Mouse (Mus musculus): Measurements from ENCODE around the gene Polr2a. TPM values are rescaled to one million over a fixed set of nuclear protein-coding genes. Genes with fewer than 3 reads are reported as not detected.

Gene Polr2a
- polyA plus RNA-seq (2016; fragmentation: Nextera tagmentation; extraction: Ambion mirVana), result 27.9 and 32.7 TPM in 2 replicates

DNA sequence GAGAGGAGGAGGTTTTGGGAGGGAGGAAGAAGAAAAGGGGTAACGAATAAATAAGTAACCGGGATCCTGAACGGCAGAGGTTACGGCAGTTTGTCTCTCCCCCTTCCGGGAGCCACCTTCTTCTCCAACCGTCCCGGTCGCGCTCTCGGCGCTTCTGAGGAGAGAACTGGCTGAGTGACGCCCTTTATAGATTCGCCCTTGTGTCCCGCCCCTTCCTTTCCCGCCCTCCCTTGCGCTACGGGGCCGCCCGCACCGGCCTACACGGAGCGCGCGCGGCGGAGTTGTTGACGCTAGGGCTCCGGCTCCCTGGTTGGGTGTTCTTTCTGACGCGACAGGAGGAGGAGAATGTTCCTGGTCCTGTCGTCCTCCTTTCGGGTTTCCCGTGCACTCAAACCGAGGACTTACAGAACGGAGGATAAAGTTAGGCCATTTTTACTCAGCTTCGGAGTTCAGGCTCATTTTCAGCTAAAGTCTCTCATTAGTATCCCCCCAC, at the start of gene Polr2a:
Gene Polr2a, minus strand, starts transcription at position 160 of the 493 bp plus-strand sequence.
- H3K27ac ChIP-seq, result peak within 1 kb of the TSS; percentile 98
- peak within 1 kb of the TSS; percentile 69 for H3K4me3 ChIP-seq
- H3K36me3 ChIP-seq, result no peaks in the 10 kb centered on the region
- H3K4me2 ChIP-seq (replicated peaks), result peak within 1 kb of the TSS; percentile 75
- peaks cover 39% of the 10 kb centered on the region for H3K4me1 ChIP-seq
- H3K9ac ChIP-seq, result peak within 1 kb of the TSS; percentile 76
- peak; percentile 93 for ATAC-seq (ENCODE audit: insufficient number of reproducible peaks, insufficient read depth, low FRiP score, low TSS enrichment)
- no peaks in the 10 kb centered on the region for H3K27me3 ChIP-seq
- no peaks in the 10 kb centered on the region for H3K9me3 ChIP-seq
- 0% methylated on average over 36 of the region's 36 CpGs for WGBS

DNA sequence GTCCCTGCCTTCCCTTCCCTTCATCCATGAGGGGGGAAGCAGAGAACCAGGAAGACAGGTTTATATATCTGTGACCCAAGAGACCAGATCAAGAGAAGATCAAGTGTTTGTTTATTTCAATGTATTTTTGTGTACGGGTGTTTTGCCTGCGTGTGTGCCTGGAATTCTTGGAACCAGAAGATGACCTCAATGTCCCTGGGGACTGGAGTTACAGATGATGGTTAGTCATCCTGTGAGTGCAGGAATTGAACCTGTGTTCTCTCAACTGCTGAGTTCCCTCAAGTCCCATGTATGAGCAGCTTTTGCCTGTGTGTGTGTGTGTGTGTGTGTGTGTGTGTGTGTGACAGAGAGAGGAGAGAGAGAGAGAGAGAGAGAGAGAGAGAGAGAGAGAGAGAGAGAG, 49.2 kb upstream of the Polr2a start:
- Histone ChIP-seq H3K4me1 (peaks cover 24% of the 10 kb centered on the region), H3K27me3 (peaks cover 40% of the 10 kb centered on the region), H3K27ac (no peak overlapping the region), H3K4me2 (replicated peaks) (no peak overlapping the region), H3K36me3 (no peaks in the 10 kb centered on the region), H3K9ac (no peak overlapping the region), H3K9me3 (no peaks in the 10 kb centered on the region), H3K4me3 (no peak overlapping the region)
- 75% methylated on average over 2 of the region's 2 CpGs for WGBS
- ATAC-seq (ENCODE audit: insufficient number of reproducible peaks, insufficient read depth, low FRiP score, low TSS enrichment), result no peak

DNA sequence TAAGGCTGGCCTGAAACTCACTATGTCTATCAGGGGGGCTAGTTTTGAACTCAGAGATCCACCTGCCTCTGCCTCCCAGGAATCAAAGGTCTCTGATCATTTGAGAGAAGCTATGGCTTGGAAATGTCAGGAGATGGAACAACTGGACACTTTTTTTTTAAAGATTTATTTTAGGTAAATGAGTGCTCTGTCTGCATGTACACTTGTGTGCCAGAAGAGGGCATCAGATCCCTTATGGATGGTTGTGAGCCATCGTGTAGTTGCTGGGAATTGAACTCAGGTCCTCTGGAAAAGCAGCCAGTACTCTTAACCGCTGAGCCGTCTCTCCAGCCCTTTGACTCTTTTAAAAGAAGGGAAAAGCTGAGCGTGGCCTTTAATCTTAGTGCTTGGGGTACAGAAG, 47.9 kb upstream of the Polr2a start:
- Histone ChIP-seq H3K27ac (no peak overlapping the region), H3K4me3 (no peak overlapping the region), H3K4me2 (replicated peaks) (no peak overlapping the region), H3K9ac (no peak overlapping the region), H3K27me3 (peaks cover 52% of the 10 kb centered on the region), H3K4me1 (peaks cover 33% of the 10 kb centered on the region), H3K9me3 (no peaks in the 10 kb centered on the region), H3K36me3 (no peaks in the 10 kb centered on the region)
- WGBS, result 80% methylated on average over 4 of the region's 4 CpGs
- no peak for ATAC-seq (ENCODE audit: insufficient number of reproducible peaks, insufficient read depth, low FRiP score, low TSS enrichment)

DNA sequence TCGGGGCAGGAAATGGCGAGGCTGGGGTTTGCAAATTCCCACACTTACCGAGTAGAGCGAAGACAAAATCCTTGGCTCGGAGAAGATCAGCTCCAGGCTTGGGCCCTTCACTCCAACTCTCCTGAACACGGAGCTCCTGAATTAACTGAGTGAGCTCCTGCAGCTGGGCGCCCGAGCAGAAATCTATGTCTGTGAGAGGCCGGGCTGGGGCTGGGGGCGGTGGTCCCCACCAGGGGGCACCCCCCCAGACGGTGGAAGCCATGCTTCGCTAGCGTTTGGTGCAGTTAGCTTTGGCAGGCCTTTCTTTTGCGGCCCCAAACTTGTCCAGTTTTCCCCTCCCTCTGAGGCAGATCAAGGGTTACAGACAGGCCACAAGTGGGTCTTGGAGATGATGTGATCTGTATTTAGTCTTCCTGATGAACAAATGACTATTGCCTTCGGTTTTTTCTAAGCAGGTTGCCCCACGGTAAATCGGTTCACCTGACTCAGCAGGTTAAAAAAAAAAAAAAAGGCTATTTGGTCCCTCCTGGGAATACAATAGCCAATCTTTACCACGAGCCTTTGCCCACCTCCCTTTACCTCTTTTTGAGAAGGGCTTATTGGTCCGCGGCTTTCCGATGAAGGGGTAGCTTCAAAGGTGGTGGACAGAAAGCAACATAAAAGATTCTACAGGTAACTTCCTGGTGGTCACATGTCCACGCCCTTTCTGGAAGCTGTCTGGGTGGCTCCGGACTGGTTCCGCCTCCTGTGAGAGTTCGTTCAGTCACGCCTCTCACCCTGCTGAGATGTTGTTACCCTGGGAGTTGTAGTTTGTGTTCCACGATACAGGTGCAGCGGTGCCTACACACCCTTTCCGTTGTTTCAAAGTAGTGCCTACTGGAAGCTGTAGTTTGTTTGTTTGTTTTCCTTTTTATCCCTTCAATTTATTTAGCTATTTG, 46.8 kb upstream of the Polr2a start, which contains the start of gene Tmem102:
Gene Tmem102, minus strand, starts transcription at position 653 of the 938 bp plus-strand sequence.
- Histone ChIP-seq H3K27me3 (peaks cover 56% of the 10 kb centered on the region), H3K4me3 (peak within 1 kb of the TSS; percentile 42; the same call in 1 of the 2 replicates), H3K4me1 (peaks cover 40% of the 10 kb centered on the region), H3K4me2 (replicated peaks) (peak within 1 kb of the TSS; percentile 90), H3K27ac (no peak within 1 kb of the TSS), H3K9ac (peak within 1 kb of the TSS; percentile 41; the same call in 1 of the 2 replicates), H3K9me3 (no peaks in the 10 kb centered on the region), H3K36me3 (no peaks in the 10 kb centered on the region)
- 6% methylated on average over 29 of the region's 29 CpGs for WGBS
- no peak for ATAC-seq (ENCODE audit: insufficient number of reproducible peaks, insufficient read depth, low FRiP score, low TSS enrichment)

DNA sequence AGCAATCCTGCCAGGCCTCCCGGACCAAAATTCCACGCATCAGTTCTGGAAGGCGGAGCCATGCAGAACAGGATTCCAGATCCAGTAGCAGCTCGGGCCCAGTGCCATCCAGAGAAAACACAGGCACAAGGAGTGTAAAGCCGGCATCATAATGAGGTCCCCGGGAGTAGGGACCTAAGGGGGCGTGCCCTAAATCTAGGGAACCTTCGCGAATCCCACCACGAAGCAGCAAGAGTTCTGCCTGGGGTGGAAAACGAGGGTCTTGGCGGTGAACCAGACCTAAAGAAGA, 46.2 kb upstream of the Polr2a start:
- Histone ChIP-seq H3K27me3 (peaks cover 56% of the 10 kb centered on the region), H3K27ac (no peak overlapping the region), H3K4me3 (peak overlapping the region; percentile 42; the same call in 1 of the 2 replicates), H3K9ac (0 out of 2 replicates have a peak overlapping the region, but pooled peaks have one; percentile 41), H3K4me1 (peaks cover 47% of the 10 kb centered on the region), H3K4me2 (replicated peaks) (peak overlapping the region; percentile 90), H3K36me3 (no peaks in the 10 kb centered on the region), H3K9me3 (no peaks in the 10 kb centered on the region)
- no peak for ATAC-seq (ENCODE audit: insufficient number of reproducible peaks, insufficient read depth, low FRiP score, low TSS enrichment)
- WGBS, result 6% methylated on average over 12 of the region's 12 CpGs

DNA sequence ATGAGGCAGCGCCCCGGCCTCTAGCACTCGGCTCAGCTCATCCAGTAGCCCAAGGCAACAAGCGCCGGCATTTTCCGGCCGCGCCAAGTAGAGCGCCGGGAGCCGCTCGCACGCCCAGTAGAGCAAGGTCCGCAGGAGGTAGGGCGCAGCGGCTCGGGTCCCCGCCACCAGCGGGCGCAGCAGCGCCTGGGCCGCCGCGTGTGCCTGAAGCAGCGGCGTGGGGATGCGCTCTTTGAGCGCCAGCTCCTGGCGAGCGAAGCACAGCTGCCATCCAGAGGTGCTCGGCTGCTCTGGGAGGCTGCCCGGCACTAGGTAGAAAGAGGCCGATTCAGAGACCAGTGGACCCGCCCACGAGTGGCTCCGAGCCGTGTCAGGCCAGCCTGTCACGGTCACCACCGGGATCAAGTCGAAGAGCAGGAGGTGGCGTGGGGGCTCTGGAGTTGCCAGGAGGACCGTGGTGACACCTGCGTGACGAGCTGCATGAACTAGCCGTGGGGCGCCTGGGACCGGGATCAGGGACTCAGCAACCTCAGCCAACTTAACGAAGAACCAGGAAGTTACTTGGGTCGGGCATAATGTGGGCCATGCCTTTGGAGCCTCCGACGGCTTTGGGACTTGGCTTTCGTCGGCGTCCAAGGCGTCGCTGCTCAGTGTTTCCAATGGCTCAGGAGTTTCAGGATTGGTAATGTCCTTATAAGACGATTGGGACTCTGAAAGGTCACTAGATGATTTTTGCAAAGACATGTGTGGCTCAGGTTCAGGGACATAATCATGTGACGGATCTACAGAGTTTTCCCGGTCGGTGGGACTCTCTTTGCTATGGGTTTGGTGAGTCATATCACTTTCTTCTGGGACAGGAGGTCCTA, 45.6 kb upstream of the Polr2a start:
- Histone ChIP-seq H3K4me2 (replicated peaks) (peak overlapping the region; percentile 90), H3K9ac (peak overlapping the region; percentile 52), H3K27me3 (peaks cover 56% of the 10 kb centered on the region), H3K4me1 (peaks cover 50% of the 10 kb centered on the region), H3K4me3 (peak overlapping the region; percentile 42), H3K9me3 (no peaks in the 10 kb centered on the region), H3K36me3 (no peaks in the 10 kb centered on the region), H3K27ac (no peak overlapping the region)
- WGBS, result 1% methylated on average over 60 of the region's 60 CpGs
- peak; percentile 22; the same call in 1 of the 2 replicates for ATAC-seq (ENCODE audit: insufficient number of reproducible peaks, insufficient read depth, low FRiP score, low TSS enrichment)

DNA sequence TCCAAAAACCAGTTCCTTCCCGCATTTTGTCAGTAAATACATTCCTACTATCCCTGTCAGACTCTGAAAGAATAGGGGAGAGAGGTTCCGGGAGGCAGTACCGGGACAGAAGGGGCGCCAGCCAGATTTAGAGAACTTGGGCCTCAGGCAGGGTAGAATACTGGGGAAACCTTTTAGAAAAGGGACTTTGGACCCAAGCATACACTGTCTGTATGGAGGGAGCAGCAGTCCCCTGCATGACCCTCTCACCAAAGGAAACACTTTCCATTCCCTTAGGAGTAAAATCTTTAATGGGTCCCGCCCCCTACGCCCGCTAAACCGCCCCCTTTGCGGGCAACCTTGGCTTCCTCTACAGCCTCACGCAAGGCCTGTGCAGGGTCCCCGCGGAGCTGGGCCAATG, 44.9 kb upstream of the Polr2a start:
- H3K4me3 ChIP-seq, result peak overlapping the region; percentile 42
- under 1% methylated on average over 12 of the region's 12 CpGs for WGBS
- peaks cover 50% of the 10 kb centered on the region for H3K4me1 ChIP-seq
- no peaks in the 10 kb centered on the region for H3K9me3 ChIP-seq
- H3K36me3 ChIP-seq, result no peaks in the 10 kb centered on the region
- H3K9ac ChIP-seq, result peak overlapping the region; percentile 52
- H3K27ac ChIP-seq, result no peak overlapping the region
- no peak for ATAC-seq (ENCODE audit: insufficient number of reproducible peaks, insufficient read depth, low FRiP score, low TSS enrichment)
- H3K4me2 ChIP-seq (replicated peaks), result peak overlapping the region; percentile 90
- peaks cover 62% of the 10 kb centered on the region for H3K27me3 ChIP-seq

DNA sequence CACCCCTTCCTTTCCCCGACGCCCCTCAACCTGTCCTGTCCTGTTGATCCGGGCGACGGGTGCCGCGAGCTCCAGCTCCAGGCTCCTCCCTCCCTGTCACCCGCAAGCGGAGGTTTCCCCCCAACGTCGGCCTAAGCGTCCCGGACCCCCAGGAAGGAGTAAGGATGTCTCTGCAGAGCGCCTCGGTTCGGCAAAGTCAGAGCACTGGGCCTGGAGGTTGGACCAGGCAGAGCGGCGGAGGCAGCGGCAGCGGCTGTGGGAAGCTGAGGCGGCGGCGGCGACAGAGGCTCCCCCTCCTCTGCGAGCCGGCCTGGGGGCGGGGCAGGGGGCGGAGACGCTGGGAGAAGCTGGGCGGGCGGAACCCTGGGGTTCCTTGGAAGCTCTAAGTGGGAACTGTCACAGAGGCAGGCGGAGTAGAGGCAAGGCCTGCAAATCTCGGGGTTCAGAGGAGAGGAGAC, 44.2 kb upstream of the Polr2a start:
- Histone ChIP-seq H3K9me3 (no peaks in the 10 kb centered on the region), H3K4me3 (peak overlapping the region; percentile 57), H3K4me2 (replicated peaks) (peak overlapping the region; percentile 90), H3K36me3 (no peaks in the 10 kb centered on the region), H3K4me1 (peaks cover 50% of the 10 kb centered on the region), H3K9ac (peak overlapping the region; percentile 62), H3K27me3 (peaks cover 68% of the 10 kb centered on the region), H3K27ac (no peak overlapping the region)
- ATAC-seq (ENCODE audit: insufficient number of reproducible peaks, insufficient read depth, low FRiP score, low TSS enrichment), result no peak
- WGBS, result 1% methylated on average over 33 of the region's 33 CpGs

DNA sequence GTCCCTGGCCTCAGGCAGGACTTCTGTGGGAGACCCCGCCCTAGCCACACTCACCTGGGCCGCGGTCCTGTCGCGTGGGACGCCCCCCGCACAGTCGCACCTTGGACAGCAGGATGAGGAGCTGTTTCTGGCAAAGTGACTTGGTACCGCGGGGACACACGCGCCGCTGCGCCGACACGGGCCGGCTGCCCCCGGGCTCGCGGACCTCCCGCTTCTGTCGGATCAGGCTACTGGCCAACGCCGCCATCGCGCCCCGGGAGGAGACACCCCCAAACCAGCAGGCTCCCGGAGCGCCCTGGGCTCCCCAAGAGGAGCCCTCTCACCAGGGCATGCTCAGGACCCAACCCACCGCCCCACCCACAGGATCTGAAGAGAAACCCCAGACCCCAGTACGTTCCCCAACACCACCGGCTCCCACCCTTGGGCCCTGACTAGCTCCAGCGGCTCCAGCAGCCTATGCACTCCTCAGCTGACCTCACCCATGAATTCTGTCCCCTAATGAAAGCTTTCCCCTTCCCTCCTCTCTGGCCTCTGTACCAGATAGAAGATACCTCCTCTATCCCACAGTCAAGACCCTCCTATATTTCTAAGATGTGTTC, 43.0 kb upstream of the Polr2a start, which contains the start of gene Fgf11:
Gene Fgf11, minus strand, starts transcription at position 479 of the 599 bp plus-strand sequence.
- no peak for ATAC-seq (ENCODE audit: insufficient number of reproducible peaks, insufficient read depth, low FRiP score, low TSS enrichment)
- Histone ChIP-seq H3K9ac (peak within 1 kb of the TSS; percentile 68), H3K4me1 (peaks cover 50% of the 10 kb centered on the region), H3K9me3 (no peaks in the 10 kb centered on the region), H3K4me2 (replicated peaks) (peak within 1 kb of the TSS; percentile 90), H3K27me3 (peaks cover 78% of the 10 kb centered on the region), H3K4me3 (peak within 1 kb of the TSS; percentile 57), H3K27ac (peak within 1 kb of the TSS; percentile 83), H3K36me3 (no peaks in the 10 kb centered on the region)
- under 1% methylated on average over 33 of the region's 33 CpGs for WGBS

DNA sequence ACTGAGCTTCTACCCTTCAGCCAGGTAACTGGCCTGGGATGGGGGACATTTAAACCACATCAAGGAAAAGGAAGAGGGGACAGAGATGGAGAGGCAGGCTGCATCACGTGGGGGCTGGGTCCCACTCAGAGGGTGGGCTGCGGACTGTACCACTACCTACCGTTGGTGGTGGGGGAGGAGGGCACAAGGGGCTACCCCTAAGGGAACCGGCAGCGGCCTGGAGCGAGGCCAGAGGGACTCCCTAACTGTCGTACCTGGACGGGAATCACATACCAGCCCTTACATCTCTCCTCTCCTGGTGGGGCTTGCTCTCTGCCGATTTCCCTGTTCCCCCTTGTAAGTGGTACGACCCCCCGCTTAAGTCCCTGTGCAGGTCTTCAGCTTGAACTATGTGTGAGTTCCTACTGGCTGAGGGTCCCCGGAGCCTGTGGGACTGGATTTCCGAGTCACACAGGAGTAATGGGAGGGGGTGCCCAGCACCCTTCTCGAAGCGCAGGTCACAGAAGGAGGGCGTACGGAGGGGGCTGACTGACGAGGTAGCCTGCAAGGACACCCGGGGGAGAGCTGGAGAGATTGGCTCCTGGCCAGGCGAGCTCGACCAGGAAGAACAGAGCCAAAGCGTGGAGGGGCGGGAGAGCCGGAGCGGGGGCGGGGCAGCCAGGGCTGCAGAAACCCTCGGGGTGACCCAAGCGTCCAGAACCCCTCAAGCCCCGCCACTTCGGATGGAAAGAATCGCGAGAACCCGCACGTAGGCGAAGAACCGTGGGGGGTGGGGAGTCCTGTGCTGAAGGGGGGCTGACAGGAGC, 42.2 kb upstream of the Polr2a start:
- peak; percentile 74 for ATAC-seq (ENCODE audit: insufficient number of reproducible peaks, insufficient read depth, low FRiP score, low TSS enrichment)
- peak overlapping the region; percentile 83 for H3K27ac ChIP-seq
- peaks cover 77% of the 10 kb centered on the region for H3K27me3 ChIP-seq
- no peaks in the 10 kb centered on the region for H3K9me3 ChIP-seq
- no peaks in the 10 kb centered on the region for H3K36me3 ChIP-seq
- peak overlapping the region; percentile 90 for H3K4me2 ChIP-seq (replicated peaks)
- peak overlapping the region; percentile 57 for H3K4me3 ChIP-seq
- WGBS, result under 1% methylated on average over 36 of the region's 36 CpGs
- H3K9ac ChIP-seq, result peak overlapping the region; percentile 68
- H3K4me1 ChIP-seq, result peaks cover 54% of the 10 kb centered on the region

All from embryonic facial prominence, embryonic 12.5 days (tissue).